Mouse (Mus musculus): Measurements from ENCODE around the gene Hist1h2ac. TPM values are rescaled to one million over a fixed set of nuclear protein-coding genes. Genes with fewer than 3 reads are reported as not detected.
"Not testable (repeated sequence)": the region's sequence is repeated elsewhere in the genome, so short reads cannot be mapped to it uniquely, and the experiment has no call there.

Gene Hist1h2ac
- polyA plus RNA-seq, 1 experiment from 2014 or later, result 0.79 TPM

DNA sequence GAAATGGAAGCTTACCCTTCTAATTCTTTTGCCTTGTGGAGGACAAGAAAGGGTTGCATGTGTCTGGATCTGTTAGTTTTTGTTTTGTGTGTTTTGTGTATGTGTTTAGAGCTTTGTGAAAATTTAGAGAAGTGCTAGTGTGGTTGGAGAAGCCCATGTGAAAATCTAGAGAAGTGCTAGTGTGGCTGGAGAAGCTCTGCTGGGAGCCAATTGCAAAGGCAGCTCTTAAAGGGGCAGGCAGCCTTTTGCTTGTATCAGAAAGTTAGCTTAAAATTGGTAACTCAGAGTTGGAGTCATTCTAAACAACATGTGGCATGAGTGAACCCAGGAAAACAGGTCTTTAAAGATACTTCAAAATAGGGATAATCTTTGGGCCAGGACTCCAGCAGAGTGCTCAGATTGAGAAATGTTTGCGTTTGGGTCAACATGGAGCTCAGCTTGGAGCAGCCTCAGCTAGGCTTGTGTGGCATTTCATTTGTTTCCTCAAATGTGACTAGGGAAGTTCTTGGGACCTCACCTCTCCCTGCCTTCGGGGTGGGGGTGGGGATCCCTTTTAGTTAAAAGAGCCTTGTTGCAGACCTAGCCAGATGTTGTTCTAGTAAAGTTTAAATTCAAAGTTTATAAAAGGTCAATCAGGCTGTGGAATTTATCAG, 34.0 kb upstream of the Hist1h2ac start:
- H3K27me3 ChIP-seq (ENCODE audit: control insufficient read depth, insufficient read depth, low read length); H3K9me3 ChIP-seq (ENCODE audit: control insufficient read depth, low read length); H3K4me1 ChIP-seq (replicated peaks; ENCODE audit: control insufficient read depth, insufficient read depth, low read length); H3K4me2 ChIP-seq (replicated peaks; ENCODE audit: low read depth, low read length); DNase-seq (ENCODE audit: low spot score); H3K9ac ChIP-seq (ENCODE audit: low read depth, low read length); H3K36me3 ChIP-seq (ENCODE audit: control insufficient read depth, insufficient read depth, low read length); ATAC-seq (ENCODE audit: low FRiP score); H3K27ac ChIP-seq (ENCODE audit: low read depth, low read length); H3K4me3 ChIP-seq (ENCODE audit: low read depth, low read length): not testable (repeated sequence)
- 8% methylated on average over 2 of the region's 2 CpGs for WGBS

DNA sequence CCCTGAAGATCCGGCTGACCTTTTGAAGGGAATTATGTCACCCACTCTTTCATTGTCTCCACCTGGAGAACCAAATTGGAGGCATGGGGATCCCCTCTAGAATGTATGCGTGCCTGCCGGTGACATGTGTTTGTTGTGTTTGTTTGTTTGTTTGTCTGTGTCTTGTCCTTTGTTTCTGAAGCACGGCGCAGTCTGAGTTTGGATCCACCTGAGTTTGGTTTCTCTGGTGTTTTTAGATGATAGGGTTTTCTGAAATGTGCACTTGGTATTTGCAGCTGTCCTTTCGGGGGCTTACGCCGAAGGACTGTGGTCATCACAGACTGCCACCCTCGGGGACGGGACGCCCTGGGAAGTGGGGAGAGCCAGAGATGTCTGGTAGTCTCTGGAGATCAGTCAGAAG, 33.4 kb upstream of the Hist1h2ac start:
- H3K9ac ChIP-seq (ENCODE audit: low read depth, low read length), result no peak overlapping the region
- DNase-seq (ENCODE audit: low spot score), result no peak
- no peaks in the 10 kb centered on the region for H3K4me1 ChIP-seq (replicated peaks; ENCODE audit: control insufficient read depth, insufficient read depth, low read length)
- no peaks in the 10 kb centered on the region for H3K27me3 ChIP-seq (ENCODE audit: control insufficient read depth, insufficient read depth, low read length)
- no peaks in the 10 kb centered on the region for H3K9me3 ChIP-seq (ENCODE audit: control insufficient read depth, low read length)
- WGBS, result 46% methylated on average over 11 of the region's 11 CpGs
- H3K4me2 ChIP-seq (replicated peaks; ENCODE audit: low read depth, low read length), result no peak overlapping the region
- no peak for ATAC-seq (ENCODE audit: low FRiP score)
- H3K4me3 ChIP-seq (ENCODE audit: low read depth, low read length), result no peak overlapping the region
- H3K36me3 ChIP-seq (ENCODE audit: control insufficient read depth, insufficient read depth, low read length), result no peaks in the 10 kb centered on the region
- no peak overlapping the region for H3K27ac ChIP-seq (ENCODE audit: low read depth, low read length)

DNA sequence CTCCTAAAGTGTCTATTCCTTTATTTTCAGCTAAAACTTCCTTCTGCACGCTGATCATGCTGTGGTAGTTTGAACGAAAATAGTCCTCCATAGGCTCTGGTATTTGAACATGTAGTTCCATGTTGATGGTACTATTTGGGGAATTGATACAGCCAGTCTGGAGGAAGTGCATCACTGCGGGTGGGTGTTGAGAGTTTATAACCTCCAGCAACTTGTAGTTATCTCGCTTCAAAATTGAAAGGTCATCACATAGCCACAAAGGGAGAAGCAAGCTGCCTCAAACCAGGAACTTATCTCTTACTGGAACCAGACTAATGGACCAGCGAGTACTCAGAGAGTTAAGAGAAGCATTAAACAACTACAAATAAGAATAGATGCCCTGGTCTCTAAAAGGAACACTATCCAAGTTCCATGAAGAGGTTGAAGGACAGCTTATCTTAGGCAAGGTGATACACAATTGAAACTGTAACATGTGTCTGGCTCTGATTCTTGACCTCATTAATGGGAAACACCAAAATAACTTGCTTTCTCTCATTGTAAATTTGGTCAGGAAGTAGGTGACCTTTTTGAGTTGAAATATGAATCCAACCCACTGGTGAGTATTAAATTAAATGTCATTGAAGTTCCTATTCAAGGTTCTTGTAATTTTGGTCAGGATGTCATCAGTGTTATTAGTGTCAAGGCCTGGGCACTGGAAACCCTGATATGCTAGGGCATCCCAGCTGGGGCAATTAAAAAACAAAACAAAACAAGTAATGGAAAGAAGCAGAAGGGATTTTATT, 32.7 kb upstream of the Hist1h2ac start:
- no peak for DNase-seq (ENCODE audit: low spot score)
- no peak overlapping the region for H3K9ac ChIP-seq (ENCODE audit: low read depth, low read length)
- no peaks in the 10 kb centered on the region for H3K27me3 ChIP-seq (ENCODE audit: control insufficient read depth, insufficient read depth, low read length)
- no peaks in the 10 kb centered on the region for H3K9me3 ChIP-seq (ENCODE audit: control insufficient read depth, low read length)
- no peak for ATAC-seq (ENCODE audit: low FRiP score)
- 88% methylated on average over 5 of the region's 5 CpGs for WGBS
- H3K27ac ChIP-seq (ENCODE audit: low read depth, low read length), result no peak overlapping the region
- H3K4me1 ChIP-seq (replicated peaks; ENCODE audit: control insufficient read depth, insufficient read depth, low read length), result no peaks in the 10 kb centered on the region
- H3K4me3 ChIP-seq (ENCODE audit: low read depth, low read length), result no peak overlapping the region
- no peak overlapping the region for H3K4me2 ChIP-seq (replicated peaks; ENCODE audit: low read depth, low read length)
- H3K36me3 ChIP-seq (ENCODE audit: control insufficient read depth, insufficient read depth, low read length), result no peaks in the 10 kb centered on the region

DNA sequence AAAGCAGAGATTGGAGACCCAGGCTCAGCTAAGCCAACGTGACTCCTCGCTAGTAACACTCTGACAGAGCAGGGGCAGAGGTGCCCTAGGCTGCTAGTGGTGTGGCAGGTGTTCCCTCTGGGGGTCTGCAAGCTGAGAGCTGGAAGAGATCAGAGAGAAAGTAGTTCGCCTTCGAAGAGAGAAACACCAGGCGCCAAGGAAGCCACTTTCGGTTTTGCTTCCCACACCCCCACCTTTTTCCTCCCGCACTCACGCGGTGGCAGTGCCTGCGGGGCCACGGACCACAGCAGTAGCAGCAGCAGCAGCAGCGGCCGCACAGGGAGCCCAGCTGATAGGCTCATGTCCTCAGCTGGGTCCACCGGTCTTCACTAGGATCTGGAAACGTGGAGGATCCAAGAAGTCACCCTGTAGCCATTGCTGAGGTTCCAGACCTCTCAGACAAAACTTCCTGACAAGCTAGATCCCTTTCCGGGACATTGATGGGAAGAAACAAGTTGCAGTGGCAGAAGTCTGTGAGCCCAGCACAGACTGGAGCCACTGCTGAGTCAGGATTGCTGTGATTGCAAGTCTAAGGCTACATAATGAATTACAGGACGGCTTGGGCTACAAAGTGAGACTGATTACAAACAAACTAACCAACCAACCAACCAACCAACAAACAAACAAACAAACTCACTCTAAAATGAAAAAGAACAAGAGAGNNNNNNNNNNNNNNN, 26.8 kb upstream of the Hist1h2ac start, which contains the start of gene Hfe:
TSS of gene Hfe (minus strand) at position 481 of the 716 bp plus-strand sequence.
- WGBS, result 2% methylated on average over 17 of the region's 17 CpGs
- H3K4me1 ChIP-seq (replicated peaks; ENCODE audit: control insufficient read depth, insufficient read depth, low read length), result peaks cover 3% of the 10 kb centered on the region; the same call in 1 of the 2 replicates
- H3K36me3 ChIP-seq (ENCODE audit: control insufficient read depth, insufficient read depth, low read length), result no peaks in the 10 kb centered on the region
- H3K9me3 ChIP-seq (ENCODE audit: control insufficient read depth, low read length), result no peaks in the 10 kb centered on the region
- no peak within 1 kb of the TSS for H3K27ac ChIP-seq (ENCODE audit: low read depth, low read length)
- H3K27me3 ChIP-seq (ENCODE audit: control insufficient read depth, insufficient read depth, low read length), result no peaks in the 10 kb centered on the region
- H3K4me3 ChIP-seq (ENCODE audit: low read depth, low read length), result peak within 1 kb of the TSS; percentile 22
- peak; percentile 57 for DNase-seq (ENCODE audit: low spot score)
- peak within 1 kb of the TSS; percentile 57 for H3K4me2 ChIP-seq (replicated peaks; ENCODE audit: low read depth, low read length)
- peak within 1 kb of the TSS; percentile 16 for H3K9ac ChIP-seq (ENCODE audit: low read depth, low read length)
- ATAC-seq (ENCODE audit: low FRiP score), result no peak; the same call in 1 of the 2 replicates

DNA sequence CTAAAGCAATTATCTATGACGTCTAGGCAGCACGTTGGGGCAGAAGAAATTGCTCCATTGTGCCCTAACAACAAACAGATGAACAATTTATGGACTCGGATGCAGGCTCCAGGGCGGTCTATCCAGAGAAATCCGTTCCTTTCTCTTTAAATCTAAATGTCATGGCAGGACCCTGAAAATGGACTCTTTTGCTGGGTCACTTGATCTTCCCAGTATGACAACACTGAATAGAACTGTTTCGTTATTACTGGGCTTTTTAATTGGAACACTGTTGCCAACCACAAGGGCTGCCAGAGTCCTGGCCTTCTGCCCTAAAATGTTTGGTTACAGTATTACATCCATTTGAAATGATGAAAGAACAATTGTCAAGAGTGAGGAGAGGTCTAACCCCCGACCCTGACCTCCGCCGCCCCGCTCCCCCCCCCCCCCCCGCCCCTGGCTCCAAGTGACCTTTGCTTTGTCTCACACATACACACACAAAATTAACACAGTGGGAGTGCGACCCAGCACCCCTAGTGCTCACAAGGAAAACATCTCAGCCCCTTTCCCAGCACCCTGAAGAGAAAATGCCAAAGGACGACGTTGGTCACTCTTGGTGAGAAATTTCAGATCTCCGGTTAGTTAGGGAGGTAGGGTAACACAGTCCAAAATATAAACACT, 26.1 kb upstream of the Hist1h2ac start:
- H3K4me3 ChIP-seq (ENCODE audit: low read depth, low read length), result peak overlapping the region; percentile 22
- H3K9ac ChIP-seq (ENCODE audit: low read depth, low read length), result peak overlapping the region; percentile 16
- 11% methylated on average over 15 of the region's 15 CpGs for WGBS
- no peak for ATAC-seq (ENCODE audit: low FRiP score)
- H3K27ac ChIP-seq (ENCODE audit: low read depth, low read length), result no peak overlapping the region
- no peak for DNase-seq (ENCODE audit: low spot score)
- no peaks in the 10 kb centered on the region for H3K27me3 ChIP-seq (ENCODE audit: control insufficient read depth, insufficient read depth, low read length)
- peaks cover 3% of the 10 kb centered on the region; the same call in 1 of the 2 replicates for H3K4me1 ChIP-seq (replicated peaks; ENCODE audit: control insufficient read depth, insufficient read depth, low read length)
- H3K36me3 ChIP-seq (ENCODE audit: control insufficient read depth, insufficient read depth, low read length), result no peaks in the 10 kb centered on the region
- H3K9me3 ChIP-seq (ENCODE audit: control insufficient read depth, low read length), result no peaks in the 10 kb centered on the region
- H3K4me2 ChIP-seq (replicated peaks; ENCODE audit: low read depth, low read length), result peak overlapping the region; percentile 57

DNA sequence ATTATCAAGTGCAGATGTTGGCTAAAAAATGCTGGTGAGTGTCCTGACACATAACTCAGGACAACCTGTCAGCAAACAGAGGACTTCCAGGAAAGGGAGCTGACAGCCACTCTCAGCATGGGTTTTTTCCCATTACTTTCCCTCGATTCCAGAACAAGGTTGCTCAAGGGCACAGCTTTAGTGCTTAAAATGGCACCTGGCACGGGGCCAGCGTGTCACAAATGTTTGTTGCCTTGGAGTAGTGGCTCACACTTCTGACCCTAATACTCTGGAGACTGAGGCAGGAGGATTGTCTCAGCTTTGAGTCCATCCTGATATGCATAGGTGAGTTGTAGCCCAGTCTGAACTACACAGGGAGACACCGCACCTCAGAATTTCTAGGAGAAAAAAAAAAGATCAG, 24.9 kb upstream of the Hist1h2ac start:
- Histone ChIP-seq H3K4me3 (ENCODE audit: low read depth, low read length) (no peak overlapping the region), H3K27ac (ENCODE audit: low read depth, low read length) (no peak overlapping the region), H3K36me3 (ENCODE audit: control insufficient read depth, insufficient read depth, low read length) (no peaks in the 10 kb centered on the region), H3K9me3 (ENCODE audit: control insufficient read depth, low read length) (no peaks in the 10 kb centered on the region), H3K27me3 (ENCODE audit: control insufficient read depth, insufficient read depth, low read length) (no peaks in the 10 kb centered on the region), H3K4me2 (replicated peaks; ENCODE audit: low read depth, low read length) (no peak overlapping the region), H3K4me1 (replicated peaks; ENCODE audit: control insufficient read depth, insufficient read depth, low read length) (peaks cover 3% of the 10 kb centered on the region; the same call in 1 of the 2 replicates), H3K9ac (ENCODE audit: low read depth, low read length) (no peak overlapping the region)
- no peak for DNase-seq (ENCODE audit: low spot score)
- 80% methylated on average over 4 of the region's 4 CpGs for WGBS
- ATAC-seq (ENCODE audit: low FRiP score), result no peak

DNA sequence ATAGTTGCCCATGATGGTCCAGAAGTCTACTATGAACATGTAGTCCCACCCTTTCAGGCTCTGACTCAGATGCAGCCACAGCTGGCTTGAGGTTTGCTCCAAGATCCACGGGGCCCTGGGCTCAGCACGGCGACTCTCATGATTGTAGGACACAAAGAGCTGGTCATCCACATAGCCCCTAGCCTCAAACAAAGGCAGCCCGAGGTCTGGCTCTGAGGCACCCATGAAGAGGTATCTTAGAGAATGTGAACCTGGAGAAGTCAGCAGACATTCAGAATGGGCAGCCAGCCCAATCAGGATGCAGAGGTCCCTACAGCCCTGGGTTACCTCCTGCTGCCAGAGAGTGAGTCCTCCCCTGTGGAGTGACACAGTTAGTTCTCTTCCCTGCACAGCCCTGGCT, 24.3 kb upstream of the Hist1h2ac start:
- no peaks in the 10 kb centered on the region for H3K27me3 ChIP-seq (ENCODE audit: control insufficient read depth, insufficient read depth, low read length)
- H3K27ac ChIP-seq (ENCODE audit: low read depth, low read length), result no peak overlapping the region
- no peak overlapping the region for H3K4me2 ChIP-seq (replicated peaks; ENCODE audit: low read depth, low read length)
- H3K4me3 ChIP-seq (ENCODE audit: low read depth, low read length), result no peak overlapping the region
- no peak for DNase-seq (ENCODE audit: low spot score)
- peaks cover 3% of the 10 kb centered on the region; the same call in 1 of the 2 replicates for H3K4me1 ChIP-seq (replicated peaks; ENCODE audit: control insufficient read depth, insufficient read depth, low read length)
- no peak for ATAC-seq (ENCODE audit: low FRiP score)
- 88% methylated on average over 4 of the region's 4 CpGs for WGBS
- H3K36me3 ChIP-seq (ENCODE audit: control insufficient read depth, insufficient read depth, low read length), result no peaks in the 10 kb centered on the region
- no peak overlapping the region for H3K9ac ChIP-seq (ENCODE audit: low read depth, low read length)
- no peaks in the 10 kb centered on the region for H3K9me3 ChIP-seq (ENCODE audit: control insufficient read depth, low read length)

DNA sequence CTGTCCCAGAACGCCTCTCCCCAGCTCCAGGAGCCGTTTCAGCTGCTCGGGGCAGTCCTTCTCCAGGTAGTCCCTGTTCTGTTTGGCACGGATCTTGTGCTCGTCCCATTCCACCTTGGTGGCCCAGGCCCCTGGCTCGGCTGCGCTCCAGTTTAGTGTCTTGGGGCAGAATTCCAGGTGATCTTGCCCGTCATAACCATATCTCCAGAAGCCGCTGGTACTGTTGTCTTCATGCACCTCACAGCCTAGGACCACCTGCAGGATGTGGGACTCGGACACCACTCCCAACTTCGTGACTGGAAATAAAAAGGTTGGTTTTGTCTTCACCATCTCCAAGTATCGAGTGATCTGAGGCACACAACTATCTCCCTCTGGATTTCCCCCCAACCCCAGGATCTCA, 23.0 kb upstream of the Hist1h2ac start:
- H3K4me3 ChIP-seq (ENCODE audit: low read depth, low read length), result no peak overlapping the region
- ATAC-seq (ENCODE audit: low FRiP score) (no peak), DNase-seq (ENCODE audit: low spot score) (no peak)
- H3K4me2 ChIP-seq (replicated peaks; ENCODE audit: low read depth, low read length), result no peak overlapping the region
- 92% methylated on average over 12 of the region's 12 CpGs for WGBS
- no peak overlapping the region for H3K27ac ChIP-seq (ENCODE audit: low read depth, low read length)
- no peak overlapping the region for H3K9ac ChIP-seq (ENCODE audit: low read depth, low read length)
- H3K36me3 ChIP-seq (ENCODE audit: control insufficient read depth, insufficient read depth, low read length), result no peaks in the 10 kb centered on the region
- H3K9me3 ChIP-seq (ENCODE audit: control insufficient read depth, low read length), result no peaks in the 10 kb centered on the region
- no peaks in the 10 kb centered on the region for H3K27me3 ChIP-seq (ENCODE audit: control insufficient read depth, insufficient read depth, low read length)
- peaks cover 3% of the 10 kb centered on the region; the same call in 1 of the 2 replicates for H3K4me1 ChIP-seq (replicated peaks; ENCODE audit: control insufficient read depth, insufficient read depth, low read length)

All from hindbrain, embryonic 11.5 days (tissue).